Mouse (Mus musculus): ENCODE data around the gene Acadm. TPM values are rescaled to one million over a fixed set of nuclear protein-coding genes. Genes with fewer than 3 reads are reported as not detected.

Acadm gene
- polyA plus RNA-seq, 1 experiment from 2014 or later = 82.5 TPM

GRCm38 (mm10) chr3:153961632-153962389, 17.4 kb upstream of the Acadm start:
- 51% methylated on average over 6 of the region's 6 CpGs for WGBS (ENCODE audit: insufficient replicate concordance)
- H3K27ac ChIP-seq (replicated peaks) = no peak overlapping the region
- H3K4me2 ChIP-seq = no peak overlapping the region
- H3K9me3 ChIP-seq (replicated peaks) = no peaks in the 10 kb centered on the region
- H3K4me3 ChIP-seq (replicated peaks) = no peak overlapping the region
- H3K36me3 ChIP-seq (replicated peaks) = no peaks in the 10 kb centered on the region
- no peak overlapping the region for H3K9ac ChIP-seq
- ATAC-seq (ENCODE audit: insufficient read depth) = no peak
- H3K27me3 ChIP-seq = no peaks in the 10 kb centered on the region
- no peaks in the 10 kb centered on the region for H3K4me1 ChIP-seq (replicated peaks)

DNA sequence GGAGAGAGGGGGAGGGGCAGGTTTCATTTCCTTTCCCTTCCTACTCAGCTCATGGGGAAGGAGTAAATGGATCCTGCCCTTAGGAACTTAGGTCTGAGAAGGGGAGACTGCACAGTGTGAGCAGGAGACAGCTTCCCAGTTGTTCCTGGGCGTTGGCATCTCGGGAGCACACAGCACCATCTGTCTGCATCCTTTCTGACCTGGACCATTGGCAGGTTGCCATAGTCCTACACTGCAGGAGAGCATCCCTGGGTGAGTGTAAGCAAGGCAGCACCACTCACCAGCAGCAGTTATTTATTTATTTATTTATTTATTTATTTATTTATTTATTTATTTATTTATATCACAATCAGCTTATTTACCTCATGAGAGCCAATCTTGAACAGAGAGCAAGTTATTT, 16.5 kb upstream of the Acadm start:
- WGBS (ENCODE audit: insufficient replicate concordance) = 64% methylated on average over 2 of the region's 2 CpGs
- ATAC-seq (ENCODE audit: insufficient read depth) = no peak

DNA sequence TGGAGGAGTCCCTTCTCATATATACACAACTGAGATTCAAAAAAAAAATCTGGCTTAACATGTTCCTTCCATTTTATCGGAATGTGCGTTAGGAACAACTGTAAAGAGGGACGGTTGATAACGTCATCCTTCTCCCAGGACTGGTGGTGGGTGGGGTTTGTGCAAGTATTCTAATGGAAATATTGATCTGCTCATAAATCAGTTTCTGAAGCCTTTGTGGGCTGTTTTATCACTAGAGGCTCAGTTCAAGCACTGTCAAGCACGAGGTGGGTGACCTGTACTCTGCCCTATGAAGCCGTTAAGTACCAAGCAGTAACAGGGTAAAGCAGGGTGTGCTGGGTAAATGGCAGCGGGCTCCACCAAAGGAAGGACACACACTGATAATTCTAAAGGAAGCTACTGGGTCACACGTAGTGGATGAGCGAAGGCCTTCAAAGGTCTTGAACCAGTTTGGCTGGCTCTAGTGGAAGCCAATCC, 15.3 kb upstream of the Acadm start:
- 70% methylated on average over 9 of the region's 9 CpGs for WGBS (ENCODE audit: insufficient replicate concordance)
- Histone ChIP-seq H3K4me2 (no peak overlapping the region), H3K36me3 (replicated peaks) (no peaks in the 10 kb centered on the region), H3K4me1 (replicated peaks) (no peaks in the 10 kb centered on the region), H3K27ac (replicated peaks) (no peak overlapping the region), H3K9me3 (replicated peaks) (no peaks in the 10 kb centered on the region), H3K9ac (no peak overlapping the region), H3K4me3 (replicated peaks) (no peak overlapping the region), H3K27me3 (0 out of 2 replicates have a peak, but pooled peaks cover 5% of the 10 kb centered on the region)
- no peak for ATAC-seq (ENCODE audit: insufficient read depth)

More for the DNA sequence above, 16.5 kb upstream of the Acadm start:
- Histone ChIP-seq H3K27me3 (no peaks in the 10 kb centered on the region), H3K9me3 (replicated peaks) (no peaks in the 10 kb centered on the region), H3K4me3 (replicated peaks) (no peak overlapping the region), H3K36me3 (replicated peaks) (no peaks in the 10 kb centered on the region), H3K27ac (replicated peaks) (no peak overlapping the region), H3K4me2 (no peak overlapping the region), H3K4me1 (replicated peaks) (no peaks in the 10 kb centered on the region), H3K9ac (no peak overlapping the region)

DNA sequence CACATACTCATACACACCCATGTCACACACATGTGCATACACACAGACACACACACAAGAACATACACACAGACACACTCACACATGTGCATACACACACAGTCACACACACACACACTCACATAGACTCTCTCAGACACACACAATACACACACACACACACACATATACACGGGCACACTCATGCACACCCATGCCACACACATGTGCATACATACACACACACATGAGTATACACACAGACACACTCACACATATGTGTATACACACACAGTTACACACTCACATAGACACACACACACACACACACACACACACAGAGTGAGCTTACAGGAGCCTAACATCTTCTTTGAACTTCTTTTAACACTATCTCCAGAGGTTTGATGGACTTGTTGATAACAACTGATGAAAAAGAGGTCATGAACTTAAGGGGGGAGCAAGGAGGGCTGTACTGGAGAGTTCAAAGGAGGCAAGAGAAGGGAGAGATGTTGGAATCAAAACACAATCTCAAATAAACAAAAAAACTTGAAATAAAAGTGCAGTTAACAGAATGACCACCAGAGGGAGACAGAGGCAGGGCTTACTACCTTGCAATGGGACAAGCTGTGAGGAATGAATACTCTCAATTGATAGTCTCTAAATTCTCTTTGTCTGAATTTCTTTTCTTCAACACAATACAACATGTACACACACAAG, 14.8 kb upstream of the Acadm start:
- H3K36me3 ChIP-seq (replicated peaks) = no peaks in the 10 kb centered on the region
- WGBS (ENCODE audit: insufficient replicate concordance) = 73% methylated on average over 1 of the region's 1 CpGs
- H3K4me1 ChIP-seq (replicated peaks) = no peaks in the 10 kb centered on the region
- no peak overlapping the region for H3K4me3 ChIP-seq (replicated peaks)
- H3K4me2 ChIP-seq = no peak overlapping the region
- H3K27ac ChIP-seq (replicated peaks) = no peak overlapping the region
- 0 out of 2 replicates have a peak, but pooled peaks cover 7% of the 10 kb centered on the region for H3K27me3 ChIP-seq
- H3K9ac ChIP-seq = no peak overlapping the region
- no peak for ATAC-seq (ENCODE audit: insufficient read depth)
- H3K9me3 ChIP-seq (replicated peaks) = no peaks in the 10 kb centered on the region

GRCm38 (mm10) chr3:153957916-153958315, 13.5 kb upstream of the Acadm start:
- H3K4me1 ChIP-seq (replicated peaks) = no peaks in the 10 kb centered on the region
- no peak overlapping the region for H3K4me3 ChIP-seq (replicated peaks)
- no peak overlapping the region for H3K9ac ChIP-seq
- 37% methylated on average over 5 of the region's 5 CpGs for WGBS (ENCODE audit: insufficient replicate concordance)
- H3K27ac ChIP-seq (replicated peaks) = no peak overlapping the region
- no peak for ATAC-seq (ENCODE audit: insufficient read depth)
- 0 out of 2 replicates have a peak, but pooled peaks cover 7% of the 10 kb centered on the region for H3K27me3 ChIP-seq
- no peak overlapping the region for H3K4me2 ChIP-seq
- H3K9me3 ChIP-seq (replicated peaks) = no peaks in the 10 kb centered on the region
- H3K36me3 ChIP-seq (replicated peaks) = no peaks in the 10 kb centered on the region

GRCm38 (mm10) chr3:153948176-153948575, 3.7 kb upstream of the Acadm start:
- Histone ChIP-seq H3K9ac (no peak overlapping the region), H3K27ac (replicated peaks) (no peak overlapping the region), H3K4me2 (no peak overlapping the region), H3K9me3 (replicated peaks) (no peaks in the 10 kb centered on the region), H3K4me3 (replicated peaks) (no peak overlapping the region), H3K36me3 (replicated peaks) (no peaks in the 10 kb centered on the region), H3K4me1 (replicated peaks) (peaks cover 20% of the 10 kb centered on the region), H3K27me3 (no peaks in the 10 kb centered on the region)
- no peak for ATAC-seq (ENCODE audit: insufficient read depth)
- WGBS (ENCODE audit: insufficient replicate concordance) = 43% methylated on average over 2 of the region's 2 CpGs

DNA sequence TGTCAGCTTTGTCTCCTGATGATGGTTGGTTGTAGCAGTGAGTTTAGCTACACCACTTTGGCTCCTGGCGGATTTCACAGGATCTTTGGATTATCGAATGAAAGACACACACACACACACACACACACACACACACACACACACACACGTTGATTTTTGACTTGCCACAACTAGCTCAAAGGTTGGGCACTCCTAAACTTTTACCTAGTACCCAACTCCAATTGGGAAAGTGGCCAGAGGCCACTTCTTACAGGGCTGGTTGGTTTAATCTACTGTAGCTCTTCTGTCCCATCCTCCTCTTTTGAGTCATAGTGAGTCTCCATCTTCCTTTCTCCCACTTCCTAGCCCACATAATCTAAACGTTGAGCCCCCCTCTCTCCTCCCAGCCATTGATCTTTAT, 2.8 kb upstream of the Acadm start:
- H3K36me3 ChIP-seq (replicated peaks) = no peaks in the 10 kb centered on the region
- H3K4me1 ChIP-seq (replicated peaks) = peaks cover 29% of the 10 kb centered on the region
- H3K4me3 ChIP-seq (replicated peaks) = no peak overlapping the region
- H3K9me3 ChIP-seq (replicated peaks) = no peaks in the 10 kb centered on the region
- ATAC-seq (ENCODE audit: insufficient read depth) = no peak
- 51% methylated on average over 4 of the region's 4 CpGs for WGBS (ENCODE audit: insufficient replicate concordance)
- H3K27me3 ChIP-seq = no peaks in the 10 kb centered on the region
- no peak overlapping the region for H3K4me2 ChIP-seq
- H3K9ac ChIP-seq = no peak overlapping the region
- no peak overlapping the region for H3K27ac ChIP-seq (replicated peaks)

GRCm38 (mm10) chr3:153943901-153944334, 514 bp downstream of the Acadm start:
- WGBS (ENCODE audit: insufficient replicate concordance) = under 1% methylated on average over 19 of the region's 19 CpGs

GRCm38 (mm10) chr3:153943003-153943640, 1.3 kb downstream of the Acadm start:
- Histone ChIP-seq H3K27me3 (no peaks in the 10 kb centered on the region), H3K27ac (replicated peaks) (peak overlapping the region; percentile 86; the same call in 1 of the 2 replicates), H3K9ac (0 out of 2 replicates have a peak overlapping the region, but pooled peaks have one; percentile 82), H3K4me2 (peak overlapping the region; percentile 79), H3K36me3 (replicated peaks) (peaks cover 14% of the 10 kb centered on the region), H3K4me1 (replicated peaks) (peaks cover 40% of the 10 kb centered on the region), H3K4me3 (replicated peaks) (peak overlapping the region; percentile 82), H3K9me3 (replicated peaks) (no peaks in the 10 kb centered on the region)
- no peak for ATAC-seq (ENCODE audit: insufficient read depth)
- WGBS (ENCODE audit: insufficient replicate concordance) = 52% methylated on average over 12 of the region's 12 CpGs

More at GRCm38 (mm10) chr3:153943901-153944334, 514 bp downstream of the Acadm start:
- Histone ChIP-seq H3K4me1 (replicated peaks) (peaks cover 40% of the 10 kb centered on the region), H3K27me3 (no peaks in the 10 kb centered on the region), H3K9ac (peak overlapping the region; percentile 82), H3K27ac (replicated peaks) (peak overlapping the region; percentile 86), H3K36me3 (replicated peaks) (peaks cover 6% of the 10 kb centered on the region; the same call in 1 of the 2 replicates), H3K9me3 (replicated peaks) (no peaks in the 10 kb centered on the region), H3K4me2 (peak overlapping the region; percentile 79), H3K4me3 (replicated peaks) (peak overlapping the region; percentile 82)
- ATAC-seq (ENCODE audit: insufficient read depth) = peak; percentile 44

GRCm38 (mm10) chr3:153941613-153942012, 2.8 kb downstream of the Acadm start:
- H3K4me3 ChIP-seq (replicated peaks) = no peak overlapping the region
- H3K4me1 ChIP-seq (replicated peaks) = peaks cover 40% of the 10 kb centered on the region
- no peaks in the 10 kb centered on the region for H3K27me3 ChIP-seq
- no peaks in the 10 kb centered on the region for H3K9me3 ChIP-seq (replicated peaks)
- no peak for ATAC-seq (ENCODE audit: insufficient read depth)
- WGBS (ENCODE audit: insufficient replicate concordance) = 87% methylated on average over 13 of the region's 13 CpGs
- peaks cover 27% of the 10 kb centered on the region for H3K36me3 ChIP-seq (replicated peaks)
- H3K9ac ChIP-seq = no peak overlapping the region
- H3K27ac ChIP-seq (replicated peaks) = no peak overlapping the region
- H3K4me2 ChIP-seq = no peak overlapping the region

GRCm38 (mm10) chr3:153940486-153940885, 3.9 kb downstream of the Acadm start:
- no peak for ATAC-seq (ENCODE audit: insufficient read depth)
- Histone ChIP-seq H3K4me1 (replicated peaks) (peaks cover 40% of the 10 kb centered on the region), H3K9ac (no peak overlapping the region), H3K9me3 (replicated peaks) (no peaks in the 10 kb centered on the region), H3K27me3 (no peaks in the 10 kb centered on the region), H3K36me3 (replicated peaks) (peaks cover 32% of the 10 kb centered on the region), H3K4me3 (replicated peaks) (no peak overlapping the region), H3K4me2 (no peak overlapping the region), H3K27ac (replicated peaks) (no peak overlapping the region)
- WGBS (ENCODE audit: insufficient replicate concordance) = 80% methylated on average over 9 of the region's 9 CpGs

Measured in liver, embryonic 15.5 days (tissue).